Mouse (Mus musculus): ENCODE results near the gene Dlec1.

The Dlec1 gene

GRCm38 (mm10) chr9:119142066-119142465 lies 39.8 kb downstream of the Dlec1 start:
- no peak for DNase-seq (ENCODE audit: low read depth, low spot score)

- DNase-seq (ENCODE audit: low read depth, low spot score), result no peak
These were observed 41.1 kb downstream of the Dlec1 start for GRCm38 (mm10) chr9:119143372-119143771.

- DNase-seq (ENCODE audit: low read depth, low spot score), result no peak
These were observed 42.4 kb downstream of the Dlec1 start for GRCm38 (mm10) chr9:119144696-119145095.

GRCm38 (mm10) chr9:119145137-119145536 lies 42.9 kb downstream of the Dlec1 start:
- no peak for DNase-seq (ENCODE audit: low read depth, low spot score)

- DNase-seq (ENCODE audit: low read depth, low spot score), result no peak
These were observed 43.4 kb downstream of the Dlec1 start for GRCm38 (mm10) chr9:119145638-119146037.

GRCm38 (mm10) chr9:119146098-119146770 lies 44.0 kb downstream of the Dlec1 start:
- DNase-seq (ENCODE audit: low read depth, low spot score), result no peak

- no peak for DNase-seq (ENCODE audit: low read depth, low spot score)
These were observed 47.3 kb downstream of the Dlec1 start for GRCm38 (mm10) chr9:119149601-119150000.

- no peak for DNase-seq (ENCODE audit: low read depth, low spot score)
These were observed 49.5 kb downstream of the Dlec1 start for GRCm38 (mm10) chr9:119151751-119152150.

- no peak for DNase-seq (ENCODE audit: low read depth, low spot score)
These were observed 53.1 kb downstream of the Dlec1 start for GRCm38 (mm10) chr9:119155416-119155815.

GRCm38 (mm10) chr9:119155826-119156225 lies 53.5 kb downstream of the Dlec1 start:
- DNase-seq (ENCODE audit: low read depth, low spot score), result no peak

GRCm38 (mm10) chr9:119156278-119157201 lies 54.3 kb downstream of the Dlec1 start, which contains the start of gene Acaa1b:
Gene Acaa1b (minus strand): TSS chr9:119157093.
- peak; percentile 26 for DNase-seq (ENCODE audit: low read depth, low spot score)

- no peak for DNase-seq (ENCODE audit: low read depth, low spot score)
These were observed 56.6 kb downstream of the Dlec1 start, which contains the start of gene Gm47289 for GRCm38 (mm10) chr9:119158861-119159260. Gene Gm47289 (plus strand): TSS chr9:119159161.

- no peak for DNase-seq (ENCODE audit: low read depth, low spot score)
These were observed 58.4 kb downstream of the Dlec1 start for GRCm38 (mm10) chr9:119160689-119161088.

GRCm38 (mm10) chr9:119164743-119165142 lies 62.5 kb downstream of the Dlec1 start:
- no peak for DNase-seq (ENCODE audit: low read depth, low spot score)

- no peak for DNase-seq (ENCODE audit: low read depth, low spot score)
These were observed 63.3 kb downstream of the Dlec1 start for GRCm38 (mm10) chr9:119165548-119165947.

- no peak for DNase-seq (ENCODE audit: low read depth, low spot score)
These were observed 65.3 kb downstream of the Dlec1 start for GRCm38 (mm10) chr9:119167608-119168007.

- DNase-seq (ENCODE audit: low read depth, low spot score), result no peak
These were observed 77.0 kb downstream of the Dlec1 start for GRCm38 (mm10) chr9:119179292-119179691.

GRCm38 (mm10) chr9:119181241-119181728 lies 79.0 kb downstream of the Dlec1 start:
- DNase-seq (ENCODE audit: low read depth, low spot score), result peak; percentile 14

GRCm38 (mm10) chr9:119192202-119192990 lies 90.1 kb downstream of the Dlec1 start:
- DNase-seq (ENCODE audit: low read depth, low spot score), result no peak
